Mouse (Mus musculus) heart, adult 8-10 months (tissue): ENCODE measurements around the gene B3gnt6. TPM values are rescaled to one million over a fixed set of nuclear protein-coding genes. Genes with fewer than 3 reads are reported as not detected.

Source experiments
- DNase-seq: peaks from one replicate; pipeline ENCODE4 v3.0.0; 2022; ENCODE audit warnings: low spot score
- total RNA-seq, 4 experiments: library from RNA; stranded (reverse); gene quantifications; 2 replicates each; pipeline ENCODE4 v1.2.4; 2022

B3gnt6 gene
- total RNA-seq, 4 experiments from 2014 or later, result not detected

GRCm38 (mm10) chr7:98150525-98150924, 48.8 kb downstream of the B3gnt6 start:
- no peak for DNase-seq

GRCm38 (mm10) chr7:98149802-98150201, 49.5 kb downstream of the B3gnt6 start:
- DNase-seq, result no peak

GRCm38 (mm10) chr7:98148721-98149407, 50.4 kb downstream of the B3gnt6 start:
- no peak for DNase-seq

GRCm38 (mm10) chr7:98147766-98148165, 51.5 kb downstream of the B3gnt6 start:
- DNase-seq, result no peak

- DNase-seq, result no peak
Measured at GRCm38 (mm10) chr7:98146447-98146845, 52.8 kb downstream of the B3gnt6 start.

- no peak for DNase-seq
Measured at GRCm38 (mm10) chr7:98145842-98146446, 53.3 kb downstream of the B3gnt6 start.

GRCm38 (mm10) chr7:98145402-98145801, 53.9 kb downstream of the B3gnt6 start, which contains the start of gene Omp:
Gene Omp, minus strand, starts transcription at chr7:98145502.
- no peak for DNase-seq

GRCm38 (mm10) chr7:98142648-98143047, 56.6 kb downstream of the B3gnt6 start:
- no peak for DNase-seq

Other genes starting within 250 kb of the B3gnt6 start
- gene Myo7a, start 80.0 kb downstream of the B3gnt6 start, total RNA-seq, result 1 to 10 TPM; 3.6 to 4.7 (median 4.3) TPM
- gene Omp, start 54.0 kb downstream of the B3gnt6 start, total RNA-seq, result under 1 TPM in 3 of 4 experiments, not detected in 1; 0.16 to 0.24 (median 0.20) TPM
- 1 to 10 TPM; 1.2 to 2.9 (median 1.6) TPM for gene Capn5, start 21.2 kb downstream of the B3gnt6 start, total RNA-seq
- gene Acer3, start 121.7 kb upstream of the B3gnt6 start, total RNA-seq, result 10 to 100 TPM in 3 of 4 experiments, 1 to 10 TPM in 1; 7.6 to 13.8 (median 12.4) TPM
- 1 to 10 TPM; 1.9 to 2.8 (median 2.5) TPM for gene Tsku, start 161.8 kb upstream of the B3gnt6 start, total RNA-seq
- gene Gucy2d, start 240.9 kb upstream of the B3gnt6 start, total RNA-seq, result under 1 TPM in 3 of 4 experiments, not detected in 1; 0.12 to 0.20 (median 0.16) TPM